Comparison of ENCODE assay signal across 17 mouse cellular contexts in genomic region chr9:22035300-22036044, GRCm38 (mm10). TPM values are rescaled to one million over a fixed set of nuclear protein-coding genes. Genes with fewer than 3 reads are reported as not detected.
DNase-seq lines count a peak whose midpoint lies in the region; ATAC-seq and TF ChIP-seq lines count a peak whose summit lies in the region.
"Had no signal": no experiment of that assay in that cellular context is flagged by ENCODE, and none has a peak within 500 bp of the region (broad histone marks: within the 10 kb centered on the region; RNA-seq: fewer than 3 reads in every experiment).

No protein-coding gene starts in this region.

- H3K9me3 ChIP-seq in forebrain, embryonic 15.5 days, result no peaks in the 10 kb centered on the region
- H3K9me3 ChIP-seq in midbrain, embryonic 13.5 days, result no peaks in the 10 kb centered on the region
- H3K9me3 ChIP-seq in liver, embryonic 12.5 days (replicated peaks), result no peaks in the 10 kb centered on the region
- H3K9me3 ChIP-seq: heart, embryonic 10.5 days had no signal

- 45% methylated on average over 6 of the region's 6 CpGs for WGBS in forebrain, embryonic 15.5 days
- 26% methylated on average over 6 of the region's 6 CpGs for WGBS in midbrain, embryonic 13.5 days
- WGBS in liver, embryonic 12.5 days (ENCODE audit: insufficient replicate concordance), result 56% methylated on average over 6 of the region's 6 CpGs

- 0 out of 2 replicates have a peak, but pooled peaks have one; percentile 29 for ATAC-seq in forebrain, embryonic 15.5 days (replicated peaks)
- peak; percentile 67 for ATAC-seq in midbrain, embryonic 13.5 days
- no peak for ATAC-seq in liver, embryonic 12.5 days
- no peak for ATAC-seq in CD4-positive, CD25-positive, alpha-beta regulatory T cell, adult 4 months

- H3K4me3 ChIP-seq in forebrain, embryonic 15.5 days, result no peak overlapping the region
- H3K4me3 ChIP-seq in midbrain, embryonic 13.5 days (replicated peaks), result no peak overlapping the region
- H3K4me3 ChIP-seq in liver, embryonic 12.5 days, result no peak overlapping the region
- H3K4me3 ChIP-seq: heart, embryonic 10.5 days had no signal

- H3K4me2 ChIP-seq in forebrain, embryonic 15.5 days (replicated peaks), result no peak overlapping the region
- no peak overlapping the region for H3K4me2 ChIP-seq in midbrain, embryonic 13.5 days (replicated peaks)
- no peak overlapping the region for H3K4me2 ChIP-seq in liver, embryonic 12.5 days

- no peak for TF ChIP-seq POLR2A in brain, embryonic 14.5 days (IDR thresholded peaks at IDR 0.05; ENCODE audit: borderline replicate concordance, extremely low read depth, insufficient read depth, insufficient read length, poor library complexity, severe bottlenecking)

- H3K4me1 ChIP-seq in forebrain, embryonic 15.5 days, result peaks cover 15% of the 10 kb centered on the region
- H3K4me1 ChIP-seq in midbrain, embryonic 13.5 days (replicated peaks), result peaks cover 33% of the 10 kb centered on the region
- no peaks in the 10 kb centered on the region for H3K4me1 ChIP-seq in liver, embryonic 12.5 days
- H3K4me1 ChIP-seq: heart, embryonic 10.5 days had no signal

- no peaks in the 10 kb centered on the region for H3K27me3 ChIP-seq in forebrain, embryonic 15.5 days
- H3K27me3 ChIP-seq in midbrain, embryonic 13.5 days, result no peaks in the 10 kb centered on the region
- H3K27me3 ChIP-seq in liver, embryonic 12.5 days (replicated peaks), result peaks cover 35% of the 10 kb centered on the region

- peak; percentile 58 to 64 for DNase-seq in cerebellum, postnatal 14 days
- no peak for DNase-seq in cerebellum, postnatal 4 days (ENCODE audit: low spot score in 2 of 2)
- DNase-seq in brain, embryonic 14.5 days (ENCODE audit: low read depth), result peak; percentile 78
- no peak for DNase-seq in heart, adult 8-10 months (ENCODE audit: low spot score)
- DNase-seq: kidney, postnatal 25 days; lung, postnatal 4 days; right cerebral cortex, postnatal 25 days had no signal

- no peak overlapping the region for H3K9ac ChIP-seq in forebrain, embryonic 15.5 days (replicated peaks)
- no peak overlapping the region for H3K9ac ChIP-seq in midbrain, embryonic 13.5 days (replicated peaks)
- H3K9ac ChIP-seq in liver, embryonic 12.5 days, result no peak overlapping the region
- H3K9ac ChIP-seq: liver, embryonic 14.5 days had no signal

- TF ChIP-seq CTCF in brain, embryonic 14.5 days (IDR thresholded peaks at IDR 0.05; ENCODE audit: borderline replicate concordance, extremely low read depth, insufficient read depth, insufficient read length), result no peak

- peaks cover 51% of the 10 kb centered on the region for H3K36me3 ChIP-seq in forebrain, embryonic 15.5 days
- peaks cover 64% of the 10 kb centered on the region for H3K36me3 ChIP-seq in midbrain, embryonic 13.5 days
- H3K36me3 ChIP-seq in liver, embryonic 12.5 days, result no peaks in the 10 kb centered on the region
- H3K36me3 ChIP-seq: heart, embryonic 10.5 days had no signal

- H3K27ac ChIP-seq in forebrain, embryonic 15.5 days (replicated peaks), result no peak overlapping the region; the same call in none of the 2 replicates
- peak overlapping the region; percentile 30 for H3K27ac ChIP-seq in midbrain, embryonic 13.5 days
- H3K27ac ChIP-seq in liver, embryonic 12.5 days, result no peak overlapping the region
- H3K27ac ChIP-seq: heart, embryonic 10.5 days; liver, embryonic 14.5 days had no signal

RNA-seq across cellular contexts. Expression of gene Elavl3, which starts 16.4 kb away (rescaled TPM):
- polyA plus RNA-seq in brain, embryonic 14.5 days (2012; rRNA removed), result 203 and 265 TPM in 2 replicates
- polyA plus RNA-seq in forebrain, embryonic 15.5 days (2015; fragmentation: Nextera tagmentation; extraction: Ambion mirVana), result 88.9 and 93.3 TPM in 2 replicates
- polyA plus RNA-seq in midbrain, embryonic 13.5 days (2015; fragmentation: Nextera tagmentation; extraction: Ambion mirVana), result 84.4 and 89.4 TPM in 2 replicates
- 0.02 TPM in 1 of 2 replicates, not detected in the other for polyA plus RNA-seq in liver, embryonic 12.5 days (2016; fragmentation: Nextera tagmentation; extraction: Ambion mirVana)
- under 1 TPM; 0.08 to 0.25 (median 0.11) TPM for total RNA-seq in heart, adult 8-10 months (2022)
- polyA plus RNA-seq in CD4-positive, CD25-positive, alpha-beta regulatory T cell, adult 4 months (2017; shearing (Covaris generic)), result under 1 TPM in 1 of 2 experiments, not detected in 1; 0.07 TPM

RNA-seq across cellular contexts. Expression of gene Prkcsh, which starts 32.9 kb away (rescaled TPM):
- polyA plus RNA-seq in brain, embryonic 14.5 days (2012; rRNA removed), result 121 and 126 TPM in 2 replicates
- 87.2 and 91.1 TPM in 2 replicates for polyA plus RNA-seq in forebrain, embryonic 15.5 days (2015; fragmentation: Nextera tagmentation; extraction: Ambion mirVana)
- polyA plus RNA-seq in midbrain, embryonic 13.5 days (2015; fragmentation: Nextera tagmentation; extraction: Ambion mirVana), result 94.7 and 99.3 TPM in 2 replicates
- 65.0 and 68.5 TPM in 2 replicates for polyA plus RNA-seq in liver, embryonic 12.5 days (2016; fragmentation: Nextera tagmentation; extraction: Ambion mirVana)
- 10 to 100 TPM; 61.9 to 67.3 (median 65.5) TPM for total RNA-seq in heart, adult 8-10 months (2022)
- polyA plus RNA-seq in CD4-positive, CD25-positive, alpha-beta regulatory T cell, adult 4 months (2017; shearing (Covaris generic)), result 10 to 100 TPM; 31.5 to 37.6 TPM

RNA-seq across cellular contexts. Expression of gene Ccdc151, which starts 33.0 kb away (rescaled TPM):
- 5.2 and 6.7 TPM in 2 replicates for polyA plus RNA-seq in brain, embryonic 14.5 days (2012; rRNA removed)
- 4.4 and 5.5 TPM in 2 replicates for polyA plus RNA-seq in forebrain, embryonic 15.5 days (2015; fragmentation: Nextera tagmentation; extraction: Ambion mirVana)
- polyA plus RNA-seq in midbrain, embryonic 13.5 days (2015; fragmentation: Nextera tagmentation; extraction: Ambion mirVana), result 3.9 and 4.9 TPM in 2 replicates
- 0.12 TPM in 1 of 2 replicates, not detected in the other for polyA plus RNA-seq in liver, embryonic 12.5 days (2016; fragmentation: Nextera tagmentation; extraction: Ambion mirVana)
- total RNA-seq in heart, adult 8-10 months (2022), result not detected
- not detected for polyA plus RNA-seq in CD4-positive, CD25-positive, alpha-beta regulatory T cell, adult 4 months (2017; shearing (Covaris generic))
- total RNA-seq: gastrocnemius, adult 18-20 months had no signal

RNA-seq across cellular contexts. Expression of gene Gm49318, which starts 35.6 kb away (rescaled TPM):
- not detected in 2 replicates for polyA plus RNA-seq in brain, embryonic 14.5 days (2012; rRNA removed)
- not detected in 2 replicates for polyA plus RNA-seq in forebrain, embryonic 15.5 days (2015; fragmentation: Nextera tagmentation; extraction: Ambion mirVana)
- not detected in 2 replicates for polyA plus RNA-seq in midbrain, embryonic 13.5 days (2015; fragmentation: Nextera tagmentation; extraction: Ambion mirVana)
- not detected in 2 replicates for polyA plus RNA-seq in liver, embryonic 12.5 days (2016; fragmentation: Nextera tagmentation; extraction: Ambion mirVana)
- total RNA-seq in heart, adult 8-10 months (2022), result under 1 TPM in 1 of 4 experiments, not detected in 3; 0.66 TPM
- polyA plus RNA-seq in CD4-positive, CD25-positive, alpha-beta regulatory T cell, adult 4 months (2017; shearing (Covaris generic)), result not detected
- total RNA-seq: gastrocnemius, adult 18-20 months; left cerebral cortex, adult 8-10 months; MEL had no signal
- polyA plus RNA-seq: heart, embryonic 10.5 days; liver, embryonic 14.5 days; thymus, postnatal 0 days had no signal

RNA-seq across cellular contexts. Expression of gene Zfp653, which starts 35.7 kb away (rescaled TPM):
- 49.1 and 62.1 TPM in 2 replicates for polyA plus RNA-seq in brain, embryonic 14.5 days (2012; rRNA removed)
- 23.2 and 23.5 TPM in 2 replicates for polyA plus RNA-seq in forebrain, embryonic 15.5 days (2015; fragmentation: Nextera tagmentation; extraction: Ambion mirVana)
- polyA plus RNA-seq in midbrain, embryonic 13.5 days (2015; fragmentation: Nextera tagmentation; extraction: Ambion mirVana), result 17.7 and 19.8 TPM in 2 replicates
- polyA plus RNA-seq in liver, embryonic 12.5 days (2016; fragmentation: Nextera tagmentation; extraction: Ambion mirVana), result 5.7 and 6.6 TPM in 2 replicates
- total RNA-seq in heart, adult 8-10 months (2022), result 1 to 10 TPM; 3.0 to 5.0 (median 4.7) TPM
- 1 to 10 TPM; 4.7 to 7.3 TPM for polyA plus RNA-seq in CD4-positive, CD25-positive, alpha-beta regulatory T cell, adult 4 months (2017; shearing (Covaris generic))

Comparison
In these comparisons a context has a peak if more than half of its experiments do, and no peak if none do; other contexts are left out.
1. DNase-seq: peak in cerebellum, postnatal 14 days (2 of 2) and brain, embryonic 14.5 days (single experiment); none in cerebellum, postnatal 4 days (0 of 2) and heart, adult 8-10 months (single experiment).
2. ATAC-seq: peak in forebrain, embryonic 15.5 days (single experiment) and midbrain, embryonic 13.5 days (single experiment); none in liver, embryonic 12.5 days (single experiment) and CD4-positive, CD25-positive, alpha-beta regulatory T cell, adult 4 months (single experiment).
3. RNA of gene Elavl3, which starts 16.4 kb away (polyA plus RNA-seq): 203 to 265 TPM in brain, embryonic 14.5 days, 84.4 to 89.4 TPM in midbrain, embryonic 13.5 days and 88.9 to 93.3 TPM in forebrain, embryonic 15.5 days; 0.07 TPM in CD4-positive, CD25-positive, alpha-beta regulatory T cell, adult 4 months and 0.02 TPM in liver, embryonic 12.5 days; every median in the first group is over 10 times any median in the second.